Mouse (Mus musculus): ENCODE measurements around the gene Tsen54. TPM values are rescaled to one million over a fixed set of nuclear protein-coding genes. Genes with fewer than 3 reads are reported as not detected.

The Tsen54 gene
- polyA plus RNA-seq, 1 experiment = 28.9 TPM

DNA sequence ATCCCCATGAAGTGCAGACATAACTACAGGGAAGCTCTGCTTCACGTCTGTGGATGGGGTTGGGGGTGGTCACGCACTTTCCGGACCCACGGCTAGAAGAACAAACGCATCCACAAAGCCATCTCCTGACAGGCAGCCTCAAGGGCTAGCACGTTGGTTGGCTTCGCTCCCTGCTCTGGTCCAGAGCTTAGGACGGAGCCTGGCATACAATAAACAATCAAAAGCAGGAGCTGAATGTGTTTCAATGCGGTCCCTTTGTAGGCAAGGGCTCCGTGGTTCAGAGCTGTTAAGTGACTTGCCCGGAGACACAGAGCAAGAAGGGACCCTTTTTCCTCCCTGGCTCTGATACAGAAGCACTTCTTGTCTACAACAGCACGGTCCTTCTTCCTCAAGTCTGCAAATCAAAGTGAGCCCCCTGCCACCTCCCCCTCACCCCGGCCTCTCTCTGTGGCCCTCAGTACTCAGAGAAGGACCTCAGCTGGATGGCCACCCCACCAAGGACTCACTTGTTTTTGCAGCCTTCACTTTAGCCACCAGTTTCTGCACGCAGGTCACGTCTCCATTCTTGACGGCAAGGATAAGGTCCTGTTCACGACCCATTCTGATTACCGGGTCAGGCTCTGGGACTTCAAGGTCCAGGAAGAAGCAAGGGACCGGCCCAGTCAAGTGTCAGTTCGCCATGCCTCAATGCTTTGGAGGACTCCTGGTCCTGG lies 3.0 kb upstream of the Tsen54 start:
- no peak for DNase-seq
- peaks cover 22% of the 10 kb centered on the region for H3K4me1 ChIP-seq (ENCODE audit: control insufficient read depth, insufficient read depth, low read length)
- WGBS = 46% methylated on average over 20 of the region's 20 CpGs
- TF ChIP-seq POLR2A (IDR thresholded peaks at IDR 0.05; ENCODE audit: borderline replicate concordance, extremely low read depth, low read depth, low read length) (no peak), CTCF (IDR thresholded peaks at IDR 0.05; ENCODE audit: insufficient read depth, low read length) (no peak)
- peak overlapping the region; percentile 82 for H3K4me3 ChIP-seq (replicated peaks; ENCODE audit: extremely low read depth, low read depth, low read length)

DNA sequence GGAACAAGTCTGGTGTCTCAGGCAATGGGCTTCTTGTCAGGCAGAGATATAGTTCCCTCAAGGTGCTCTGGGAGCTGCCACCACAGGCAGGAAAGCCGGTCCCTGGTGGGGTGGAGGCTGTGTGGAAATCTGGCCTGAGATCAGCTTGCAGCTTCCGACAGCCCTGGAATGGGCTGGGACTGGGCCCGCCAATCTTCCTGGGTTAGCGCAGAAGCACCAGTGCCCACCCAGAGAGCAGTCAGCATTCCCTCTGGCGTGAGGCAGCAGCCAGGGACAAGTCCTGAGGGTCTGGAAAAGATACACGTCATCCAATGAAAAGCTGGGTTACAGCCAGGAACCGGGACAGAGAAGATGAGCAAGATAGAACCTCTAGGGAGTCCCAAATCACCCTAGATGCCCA lies 2.4 kb upstream of the Tsen54 start:
- TF ChIP-seq POLR2A (IDR thresholded peaks at IDR 0.05; ENCODE audit: borderline replicate concordance, extremely low read depth, low read depth, low read length) (peak; percentile 82; the same call in 1 of the 2 replicates), CTCF (IDR thresholded peaks at IDR 0.05; ENCODE audit: insufficient read depth, low read length) (no peak)
- 17% methylated on average over 7 of the region's 7 CpGs for WGBS
- Histone ChIP-seq H3K4me3 (replicated peaks; ENCODE audit: extremely low read depth, low read depth, low read length) (peak overlapping the region; percentile 82), H3K4me1 (ENCODE audit: control insufficient read depth, insufficient read depth, low read length) (peaks cover 19% of the 10 kb centered on the region)
- peak; percentile 64 for DNase-seq

DNA sequence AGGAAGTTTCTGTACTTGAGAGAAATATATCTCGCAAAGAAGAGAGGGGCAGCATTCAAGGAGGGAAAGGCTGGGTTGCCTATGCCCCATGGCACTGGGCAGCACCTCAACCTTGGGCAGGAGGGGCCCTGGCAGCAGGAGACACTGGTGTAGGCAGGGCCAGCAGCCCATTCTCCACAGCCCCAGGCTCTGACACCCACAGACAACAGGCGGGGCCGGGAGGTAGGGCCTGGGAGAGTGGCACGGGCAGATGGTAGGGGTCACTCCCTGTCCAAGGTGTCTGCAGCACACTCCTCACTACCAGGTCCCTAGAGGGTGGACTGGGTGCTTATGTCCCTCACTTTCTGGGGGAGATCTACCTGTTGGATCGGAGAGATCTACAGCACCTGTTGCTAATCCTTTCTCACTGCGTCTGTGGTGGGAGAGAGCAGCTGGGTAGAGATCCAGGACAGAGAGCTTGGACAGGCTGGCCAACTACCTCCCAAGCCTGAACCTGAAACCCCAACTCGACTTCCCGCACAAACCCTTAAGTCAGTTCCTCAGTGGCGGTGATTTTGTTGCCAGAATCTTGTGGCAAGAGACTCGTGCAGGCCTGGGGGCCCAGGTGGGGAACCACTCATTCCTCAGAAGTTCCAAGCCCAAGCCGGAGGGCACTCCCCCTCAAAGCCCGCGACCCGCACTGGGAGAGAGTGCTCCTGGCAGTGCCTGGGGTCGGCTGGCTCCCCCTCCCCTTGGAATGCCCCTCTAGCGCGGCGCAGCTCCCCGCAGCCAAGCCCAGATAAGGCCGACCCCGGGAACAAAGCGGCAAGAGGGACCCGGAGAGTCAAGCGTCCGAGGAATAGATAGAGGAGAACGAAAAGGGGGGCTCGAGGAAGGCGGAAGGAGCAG lies 1.7 kb upstream of the Tsen54 start:
- 2% methylated on average over 28 of the region's 28 CpGs for WGBS
- TF ChIP-seq CTCF (IDR thresholded peaks at IDR 0.05; ENCODE audit: insufficient read depth, low read length) (no peak), POLR2A (IDR thresholded peaks at IDR 0.05; ENCODE audit: borderline replicate concordance, extremely low read depth, low read depth, low read length) (peak; percentile 35; the same call in 1 of the 2 replicates)
- DNase-seq = peak; percentile 55
- Histone ChIP-seq H3K4me1 (ENCODE audit: control insufficient read depth, insufficient read depth, low read length) (peaks cover 16% of the 10 kb centered on the region), H3K4me3 (replicated peaks; ENCODE audit: extremely low read depth, low read depth, low read length) (peak overlapping the region; percentile 82)

DNA sequence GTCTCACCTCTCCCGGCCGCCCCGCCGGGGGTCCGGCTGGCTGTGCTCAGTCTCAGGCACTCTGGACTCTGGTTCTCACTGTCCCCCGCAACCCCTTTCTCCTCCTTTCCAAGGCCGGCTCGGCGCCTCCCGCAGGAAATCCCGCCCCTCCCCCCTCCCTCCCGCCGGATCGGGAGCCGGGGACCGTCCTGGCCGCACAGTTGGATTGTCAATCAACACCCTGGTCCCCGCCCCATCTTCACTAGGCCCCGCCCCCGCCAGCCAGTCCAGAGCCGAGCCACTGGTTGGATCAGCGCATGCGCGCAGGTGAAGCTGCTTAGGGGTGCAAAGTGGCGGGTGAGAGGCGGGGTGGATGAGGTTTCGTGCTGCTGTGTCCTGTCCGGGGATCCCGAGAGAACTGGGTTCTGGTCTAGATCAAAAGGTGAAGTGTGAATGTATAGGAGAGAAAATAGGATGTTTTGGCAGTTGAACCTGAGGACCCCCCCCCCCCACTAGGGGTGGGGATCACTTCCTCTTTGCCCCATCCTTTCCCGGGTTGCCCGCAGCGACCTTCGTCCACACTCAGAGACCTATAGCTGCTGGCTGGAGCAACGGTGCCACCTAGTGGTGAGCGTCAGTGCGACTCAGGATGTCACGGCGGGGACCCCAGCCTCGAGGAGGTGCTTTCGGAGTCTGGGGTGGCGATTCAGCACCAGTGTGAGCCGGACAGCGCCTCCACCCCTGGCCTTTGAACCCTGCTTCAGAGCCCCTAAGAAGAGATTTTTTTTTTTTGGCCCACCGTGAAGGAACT lies 822 bp upstream of the Tsen54 start, which contains the start of gene Caskin2:
TSS of gene Caskin2 (minus strand) at position 133 of the 790 bp plus-strand sequence.
- peak; percentile 73; the same call in 1 of the 2 replicates for TF ChIP-seq POLR2A (IDR thresholded peaks at IDR 0.05; ENCODE audit: borderline replicate concordance, extremely low read depth, low read depth, low read length)
- peak; percentile 88 for TF ChIP-seq CTCF (IDR thresholded peaks at IDR 0.05; ENCODE audit: insufficient read depth, low read length)
- H3K4me1 ChIP-seq (ENCODE audit: control insufficient read depth, insufficient read depth, low read length) = peaks cover 8% of the 10 kb centered on the region
- DNase-seq = peak; percentile 94
- under 1% methylated on average over 42 of the region's 44 CpGs for WGBS
- H3K4me3 ChIP-seq (replicated peaks; ENCODE audit: extremely low read depth, low read depth, low read length) = peak within 1 kb of the TSS; percentile 82

DNA sequence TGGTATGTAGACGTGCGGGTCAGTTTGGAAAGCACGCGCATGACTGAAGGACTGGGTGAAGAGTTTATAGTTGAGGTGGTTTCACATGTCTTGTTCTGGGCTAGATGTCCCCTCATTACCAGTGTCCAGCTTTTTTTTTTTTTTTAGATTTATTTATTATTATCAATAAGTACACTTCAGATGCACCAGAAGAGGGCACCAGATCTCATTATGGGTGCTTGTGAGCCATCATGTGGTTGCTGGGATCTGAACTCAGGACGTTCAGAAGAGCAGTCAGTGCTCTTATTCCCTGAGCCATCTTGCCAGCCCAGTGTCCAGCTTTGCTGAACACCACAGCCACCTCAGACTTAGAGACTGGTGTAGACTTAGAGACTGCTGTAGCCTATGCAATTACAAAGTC lies 2.8 kb downstream of the Tsen54 start:
- 81% methylated on average over 5 of the region's 5 CpGs for WGBS
- TF ChIP-seq CTCF (IDR thresholded peaks at IDR 0.05; ENCODE audit: insufficient read depth, low read length) = no peak
- no peak for TF ChIP-seq POLR2A (IDR thresholded peaks at IDR 0.05; ENCODE audit: borderline replicate concordance, extremely low read depth, low read depth, low read length)
- peaks cover 6% of the 10 kb centered on the region; the same call in 1 of the 2 replicates for H3K4me1 ChIP-seq (ENCODE audit: control insufficient read depth, insufficient read depth, low read length)
- DNase-seq = no peak
- H3K4me3 ChIP-seq (replicated peaks; ENCODE audit: extremely low read depth, low read depth, low read length) = no peak overlapping the region

DNA sequence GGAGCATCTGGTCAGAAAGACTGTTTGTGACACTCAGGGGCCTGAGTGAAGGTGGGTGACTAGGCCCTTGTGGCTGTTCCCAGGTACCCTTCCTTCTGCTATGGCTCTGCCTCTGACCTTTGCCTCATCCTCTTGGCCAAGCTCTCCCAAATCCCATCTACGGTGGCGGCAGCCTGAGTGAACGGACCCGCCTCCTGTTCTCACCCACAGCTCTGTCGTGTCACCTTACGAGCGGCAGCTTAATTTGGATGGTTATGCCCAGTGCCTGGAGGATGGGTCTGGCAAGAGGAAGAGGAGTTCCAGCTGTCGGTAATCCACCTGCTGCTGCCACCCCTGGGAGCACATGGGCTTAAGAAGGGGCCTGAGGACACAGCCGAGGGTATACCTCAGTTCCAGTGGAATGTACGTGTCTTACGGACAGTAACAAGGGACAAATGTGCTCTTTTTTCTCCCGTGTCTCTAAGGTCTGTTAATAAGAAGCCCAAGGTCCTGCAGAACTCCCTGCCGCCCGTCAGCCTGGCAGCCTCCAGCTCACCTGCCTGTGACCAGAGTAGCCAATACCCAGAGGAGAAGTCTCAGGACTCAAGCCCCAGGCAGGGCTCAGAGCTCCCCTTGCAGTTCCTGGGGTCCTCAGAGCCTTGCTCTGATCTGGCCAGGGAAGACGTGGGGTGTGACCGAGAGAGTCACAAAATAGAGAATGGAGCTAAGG lies 5.5 kb downstream of the Tsen54 start:
- H3K4me1 ChIP-seq (ENCODE audit: control insufficient read depth, insufficient read depth, low read length) = peaks cover 2% of the 10 kb centered on the region; the same call in 1 of the 2 replicates
- DNase-seq = no peak
- WGBS = 91% methylated on average over 16 of the region's 16 CpGs
- no peak overlapping the region for H3K4me3 ChIP-seq (replicated peaks; ENCODE audit: extremely low read depth, low read depth, low read length)
- TF ChIP-seq POLR2A (IDR thresholded peaks at IDR 0.05; ENCODE audit: borderline replicate concordance, extremely low read depth, low read depth, low read length) = no peak
- TF ChIP-seq CTCF (IDR thresholded peaks at IDR 0.05; ENCODE audit: insufficient read depth, low read length) = no peak

DNA sequence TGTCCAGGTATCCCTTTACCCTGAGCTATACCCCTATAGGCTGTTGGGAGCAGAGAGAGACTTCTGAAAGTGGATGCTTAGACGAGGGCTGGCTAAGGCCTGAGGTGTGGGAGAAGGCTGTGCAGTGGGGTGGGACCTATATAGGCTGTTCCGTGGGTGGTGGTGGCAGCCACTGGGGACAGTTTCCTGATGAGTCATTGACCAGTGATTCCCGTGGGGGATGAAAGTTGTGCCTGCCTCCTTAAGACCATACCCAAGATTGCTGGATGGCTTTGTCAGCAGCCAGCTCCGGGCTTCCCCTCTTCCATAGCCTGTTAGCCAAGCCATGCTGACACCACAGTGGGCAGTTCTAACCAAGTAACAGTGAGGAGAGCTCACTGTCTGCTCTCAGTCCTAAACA lies 6.5 kb downstream of the Tsen54 start:
- WGBS = 61% methylated on average over 4 of the region's 4 CpGs

More for the DNA sequence above, 6.5 kb downstream of the Tsen54 start:
- TF ChIP-seq POLR2A (IDR thresholded peaks at IDR 0.05; ENCODE audit: borderline replicate concordance, extremely low read depth, low read depth, low read length) = no peak
- no peak for TF ChIP-seq CTCF (IDR thresholded peaks at IDR 0.05; ENCODE audit: insufficient read depth, low read length)
- DNase-seq = no peak
- H3K4me1 ChIP-seq (ENCODE audit: control insufficient read depth, insufficient read depth, low read length) = no peaks in the 10 kb centered on the region; the same call in 1 of the 2 replicates
- no peak overlapping the region for H3K4me3 ChIP-seq (replicated peaks; ENCODE audit: extremely low read depth, low read depth, low read length)

All from lung, adult 2 months (tissue).